Mouse (Mus musculus): ENCODE results near the gene Vsig2. TPM values are rescaled to one million over a fixed set of nuclear protein-coding genes. Genes with fewer than 3 reads are reported as not detected.

Gene Vsig2
- polyA plus RNA-seq, 1 experiment from 2014 or later, result 6.1 TPM

- Histone ChIP-seq H3K9me3 (ENCODE audit: control insufficient read depth) (no peaks in the 10 kb centered on the region), H3K4me2 (replicated peaks; ENCODE audit: low read depth) (no peak overlapping the region), H3K9ac (ENCODE audit: low read depth, low read length) (no peak overlapping the region), H3K4me3 (ENCODE audit: low read depth, low read length) (no peak overlapping the region), H3K4me1 (replicated peaks; ENCODE audit: control insufficient read depth, insufficient read depth, low read length) (no peaks in the 10 kb centered on the region), H3K36me3 (ENCODE audit: control insufficient read depth, insufficient read depth) (no peaks in the 10 kb centered on the region), H3K27ac (ENCODE audit: low read depth, low read length) (no peak overlapping the region), H3K27me3 (replicated peaks; ENCODE audit: control insufficient read depth, insufficient read depth, low read length) (no peaks in the 10 kb centered on the region)
- ATAC-seq, result no peak
- peak; percentile 34; the same call in 1 of the 2 replicates for TF ChIP-seq CTCF (IDR thresholded peaks at IDR 0.05; ENCODE audit: low read depth)
These were observed 34.7 kb upstream of the Vsig2 start for GRCm38 (mm10) chr9:37504348-37504747.

DNA sequence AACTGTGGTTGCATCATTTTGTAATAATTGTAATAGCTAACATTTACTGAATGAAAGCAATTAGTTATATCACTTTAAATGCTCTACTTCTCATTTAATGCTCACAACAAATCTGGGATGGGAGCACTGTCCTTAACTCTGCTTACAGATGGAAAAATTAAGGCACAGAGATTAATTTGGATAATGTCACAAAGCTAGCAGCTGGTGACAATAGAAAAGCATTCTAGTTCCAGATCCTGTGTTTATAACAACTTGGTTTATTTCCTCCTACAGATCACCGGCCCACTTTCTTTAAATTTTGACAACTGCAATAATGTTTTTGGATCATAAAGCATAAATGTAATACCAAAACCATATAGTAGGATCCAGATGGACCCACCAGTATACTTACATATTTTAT, 33.0 kb upstream of the Vsig2 start:
- Histone ChIP-seq H3K4me2 (replicated peaks; ENCODE audit: low read depth) (no peak overlapping the region), H3K9me3 (ENCODE audit: control insufficient read depth) (no peaks in the 10 kb centered on the region), H3K36me3 (ENCODE audit: control insufficient read depth, insufficient read depth) (no peaks in the 10 kb centered on the region), H3K4me1 (replicated peaks; ENCODE audit: control insufficient read depth, insufficient read depth, low read length) (no peaks in the 10 kb centered on the region), H3K4me3 (ENCODE audit: low read depth, low read length) (no peak overlapping the region), H3K9ac (ENCODE audit: low read depth, low read length) (no peak overlapping the region), H3K27ac (ENCODE audit: low read depth, low read length) (no peak overlapping the region), H3K27me3 (replicated peaks; ENCODE audit: control insufficient read depth, insufficient read depth, low read length) (no peaks in the 10 kb centered on the region)
- 56% methylated on average over 1 of the region's 1 CpGs for WGBS
- TF ChIP-seq CTCF (IDR thresholded peaks at IDR 0.05; ENCODE audit: low read depth), result no peak
- no peak for ATAC-seq

- no peak overlapping the region for H3K9ac ChIP-seq (ENCODE audit: low read depth, low read length)
- WGBS, result 94% methylated on average over 2 of the region's 2 CpGs
- TF ChIP-seq CTCF (IDR thresholded peaks at IDR 0.05; ENCODE audit: low read depth), result peak; percentile 50
- no peaks in the 10 kb centered on the region for H3K27me3 ChIP-seq (replicated peaks; ENCODE audit: control insufficient read depth, insufficient read depth, low read length)
- no peak overlapping the region for H3K4me2 ChIP-seq (replicated peaks; ENCODE audit: low read depth)
- H3K4me1 ChIP-seq (replicated peaks; ENCODE audit: control insufficient read depth, insufficient read depth, low read length), result no peaks in the 10 kb centered on the region
- H3K27ac ChIP-seq (ENCODE audit: low read depth, low read length), result no peak overlapping the region
- no peaks in the 10 kb centered on the region for H3K9me3 ChIP-seq (ENCODE audit: control insufficient read depth)
- ATAC-seq, result no peak
- no peak overlapping the region for H3K4me3 ChIP-seq (ENCODE audit: low read depth, low read length)
- H3K36me3 ChIP-seq (ENCODE audit: control insufficient read depth, insufficient read depth), result no peaks in the 10 kb centered on the region
These were observed 27.0 kb upstream of the Vsig2 start for GRCm38 (mm10) chr9:37512097-37512496.

DNA sequence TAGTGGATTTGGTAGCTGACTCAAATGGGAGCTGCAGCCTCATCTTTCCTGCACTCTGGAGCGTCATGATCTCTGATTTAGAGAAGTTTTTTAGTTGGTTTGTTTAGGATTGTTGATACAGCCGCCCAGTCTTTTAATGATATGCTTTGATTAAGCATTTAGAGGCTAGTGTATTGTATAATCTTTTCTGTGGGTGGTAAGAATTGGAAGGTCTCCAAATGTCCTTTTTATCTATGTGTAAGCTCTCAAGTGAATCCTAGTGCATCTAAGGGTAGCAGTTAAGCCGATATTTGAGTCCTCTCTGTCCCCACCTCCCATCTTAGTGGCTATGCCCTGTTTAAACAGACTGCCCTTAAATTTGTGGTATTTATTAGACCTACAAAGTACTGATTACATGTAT, 24.6 kb upstream of the Vsig2 start:
- ATAC-seq, result no peak
- no peak for TF ChIP-seq CTCF (IDR thresholded peaks at IDR 0.05; ENCODE audit: low read depth)
- Histone ChIP-seq H3K4me2 (replicated peaks; ENCODE audit: low read depth) (no peak overlapping the region), H3K36me3 (ENCODE audit: control insufficient read depth, insufficient read depth) (0 out of 2 replicates have a peak, but pooled peaks cover 3% of the 10 kb centered on the region), H3K9ac (ENCODE audit: low read depth, low read length) (no peak overlapping the region), H3K27ac (ENCODE audit: low read depth, low read length) (no peak overlapping the region), H3K9me3 (ENCODE audit: control insufficient read depth) (no peaks in the 10 kb centered on the region), H3K27me3 (replicated peaks; ENCODE audit: control insufficient read depth, insufficient read depth, low read length) (no peaks in the 10 kb centered on the region), H3K4me3 (ENCODE audit: low read depth, low read length) (no peak overlapping the region), H3K4me1 (replicated peaks; ENCODE audit: control insufficient read depth, insufficient read depth, low read length) (no peaks in the 10 kb centered on the region)
- 54% methylated on average over 3 of the region's 3 CpGs for WGBS

DNA sequence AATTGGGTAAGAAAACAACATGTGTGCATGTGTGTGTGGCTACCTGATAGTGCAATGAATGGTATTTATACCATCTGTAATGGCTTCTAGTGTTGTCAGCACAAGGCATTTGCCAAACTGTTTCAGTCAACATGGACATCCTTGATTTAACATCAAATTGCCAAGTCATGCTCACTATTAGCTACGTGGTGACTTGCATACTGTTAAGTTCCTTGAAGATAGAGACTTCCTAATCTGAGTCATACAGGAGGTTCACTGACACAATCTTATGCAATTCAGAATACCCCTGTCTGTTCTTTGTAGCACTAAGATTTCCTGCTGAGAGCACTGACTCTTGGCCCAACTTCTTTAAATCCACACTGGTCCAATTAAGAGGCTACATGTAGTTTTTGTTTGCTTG, 21.6 kb upstream of the Vsig2 start:
- Histone ChIP-seq H3K27ac (ENCODE audit: low read depth, low read length) (no peak overlapping the region), H3K27me3 (replicated peaks; ENCODE audit: control insufficient read depth, insufficient read depth, low read length) (no peaks in the 10 kb centered on the region), H3K4me1 (replicated peaks; ENCODE audit: control insufficient read depth, insufficient read depth, low read length) (no peaks in the 10 kb centered on the region), H3K4me3 (ENCODE audit: low read depth, low read length) (no peak overlapping the region), H3K9ac (ENCODE audit: low read depth, low read length) (no peak overlapping the region), H3K36me3 (ENCODE audit: control insufficient read depth, insufficient read depth) (peaks cover 11% of the 10 kb centered on the region), H3K9me3 (ENCODE audit: control insufficient read depth) (no peaks in the 10 kb centered on the region), H3K4me2 (replicated peaks; ENCODE audit: low read depth) (no peak overlapping the region)
- peak; percentile 51; the same call in 1 of the 2 replicates for ATAC-seq
- no peak for TF ChIP-seq CTCF (IDR thresholded peaks at IDR 0.05; ENCODE audit: low read depth)
- WGBS, result 56% methylated on average over 1 of the region's 1 CpGs

- no peaks in the 10 kb centered on the region for H3K27me3 ChIP-seq (replicated peaks; ENCODE audit: control insufficient read depth, insufficient read depth, low read length)
- no peak for ATAC-seq
- no peak overlapping the region for H3K4me3 ChIP-seq (ENCODE audit: low read depth, low read length)
- no peak overlapping the region for H3K9ac ChIP-seq (ENCODE audit: low read depth, low read length)
- 92% methylated on average over 8 of the region's 8 CpGs for WGBS
- H3K9me3 ChIP-seq (ENCODE audit: control insufficient read depth), result no peaks in the 10 kb centered on the region
- no peak overlapping the region for H3K27ac ChIP-seq (ENCODE audit: low read depth, low read length)
- no peaks in the 10 kb centered on the region for H3K4me1 ChIP-seq (replicated peaks; ENCODE audit: control insufficient read depth, insufficient read depth, low read length)
- no peak for TF ChIP-seq CTCF (IDR thresholded peaks at IDR 0.05; ENCODE audit: low read depth)
- H3K36me3 ChIP-seq (ENCODE audit: control insufficient read depth, insufficient read depth), result peaks cover 22% of the 10 kb centered on the region
- no peak overlapping the region for H3K4me2 ChIP-seq (replicated peaks; ENCODE audit: low read depth)
These were observed 20.1 kb upstream of the Vsig2 start for GRCm38 (mm10) chr9:37518991-37519390.

- Histone ChIP-seq H3K27me3 (replicated peaks; ENCODE audit: control insufficient read depth, insufficient read depth, low read length) (no peaks in the 10 kb centered on the region), H3K36me3 (ENCODE audit: control insufficient read depth, insufficient read depth) (peaks cover 22% of the 10 kb centered on the region), H3K9me3 (ENCODE audit: control insufficient read depth) (no peaks in the 10 kb centered on the region), H3K4me3 (ENCODE audit: low read depth, low read length) (no peak overlapping the region), H3K4me1 (replicated peaks; ENCODE audit: control insufficient read depth, insufficient read depth, low read length) (no peaks in the 10 kb centered on the region), H3K27ac (ENCODE audit: low read depth, low read length) (no peak overlapping the region), H3K9ac (ENCODE audit: low read depth, low read length) (no peak overlapping the region), H3K4me2 (replicated peaks; ENCODE audit: low read depth) (no peak overlapping the region)
- ATAC-seq, result no peak
- no peak for TF ChIP-seq CTCF (IDR thresholded peaks at IDR 0.05; ENCODE audit: low read depth)
- WGBS, result 82% methylated on average over 2 of the region's 2 CpGs
These were observed 19.1 kb upstream of the Vsig2 start for GRCm38 (mm10) chr9:37519995-37520394.
